Mouse (Mus musculus) stomach, embryonic 15.5 days (tissue): Measurements from ENCODE around the gene Stambpl1. TPM values are rescaled to one million over a fixed set of nuclear protein-coding genes. Genes with fewer than 3 reads are reported as not detected.
A peak's percentile ranks its signal among the peaks of the same experiment; 100 is the strongest.

Source experiments
- ATAC-seq: fragments of 200-750 bp; cut with Nextera tagmentation; 2 replicates; pipeline ENCODE4 v1.8.0; 2017; ENCODE audit warnings: low read depth, moderate number of reproducible peaks, moderate TSS enrichment; ENCODE audit not compliant: insufficient read depth, low FRiP score
- H3K27ac ChIP-seq: fragments of 300-500 bp; sonication (generic); 2 replicates; pipeline ENCODE4 v1.5.1; 2015; ENCODE audit warnings: mild to moderate bottlenecking, inconsistent platforms
- H3K27me3 ChIP-seq: fragments of 300-500 bp; sonication (generic); replicated peaks from 2 replicates; pipeline ENCODE4 v1.6.1; 2015; ENCODE audit warnings: inconsistent platforms
- H3K36me3 ChIP-seq: fragments of 300-500 bp; sonication (generic); 2 replicates; pipeline ENCODE4 v1.6.1; 2015; ENCODE audit warnings: inconsistent platforms
- H3K4me1 ChIP-seq: fragments of 300-500 bp; sonication (generic); 2 replicates; pipeline ENCODE4 v1.6.1; 2015; ENCODE audit warnings: inconsistent platforms
- H3K4me2 ChIP-seq: fragments of 300-500 bp; sonication (generic); 2 replicates; pipeline ENCODE4 v1.6.1; 2015; ENCODE audit warnings: mild to moderate bottlenecking, inconsistent platforms
- H3K4me3 ChIP-seq: fragments of 300-500 bp; sonication (generic); replicated peaks from 2 replicates; pipeline ENCODE4 v1.5.1; 2015; ENCODE audit warnings: inconsistent platforms
- H3K9ac ChIP-seq: fragments of 300-500 bp; sonication (generic); 2 replicates; pipeline ENCODE4 v1.6.1; 2015; ENCODE audit warnings: inconsistent platforms
- H3K9me3 ChIP-seq: fragments of 300-500 bp; sonication (generic); 2 replicates; pipeline ENCODE4 v1.6.1; 2016; ENCODE audit warnings: inconsistent platforms
- WGBS: fragments of 180-500 bp; shearing (Covaris S2); methylation state at CpG from one replicate; pipeline ENCODE4 v1.1.7; 2015; 5-methylcytosine and 5-hydroxymethylcytosine counted together
- polyA plus RNA-seq: library from polyadenylated mRNA; unstranded; fragments of >200 nt; fragmentation: Nextera tagmentation; extraction: Ambion mirVana; gene quantifications from 2 replicates; pipeline ENCODE4 v1.2.1, GENCODE M21; 2015

The Stambpl1 gene
- 11.6 and 12.2 TPM in 2 replicates for polyA plus RNA-seq

GRCm38 (mm10) chr19:34192008-34192963 lies at the start of gene Stambpl1:
Gene Stambpl1 (plus strand): TSS chr19:34192229.
- H3K36me3 ChIP-seq: no peaks in the 10 kb centered on the region
- H3K9me3 ChIP-seq: no peaks in the 10 kb centered on the region
- peak within 1 kb of the TSS; percentile 96 for H3K4me2 ChIP-seq
- peak within 1 kb of the TSS; percentile 75 for H3K4me3 ChIP-seq
- peak within 1 kb of the TSS; percentile 77 for H3K27ac ChIP-seq
- no peaks in the 10 kb centered on the region for H3K27me3 ChIP-seq
- peak; percentile 90 for ATAC-seq
- H3K9ac ChIP-seq: peak within 1 kb of the TSS; percentile 62
- WGBS: 0% methylated on average over 62 of the region's 62 CpGs
- no peaks in the 10 kb centered on the region; the same call in 1 of the 2 replicates for H3K4me1 ChIP-seq

DNA sequence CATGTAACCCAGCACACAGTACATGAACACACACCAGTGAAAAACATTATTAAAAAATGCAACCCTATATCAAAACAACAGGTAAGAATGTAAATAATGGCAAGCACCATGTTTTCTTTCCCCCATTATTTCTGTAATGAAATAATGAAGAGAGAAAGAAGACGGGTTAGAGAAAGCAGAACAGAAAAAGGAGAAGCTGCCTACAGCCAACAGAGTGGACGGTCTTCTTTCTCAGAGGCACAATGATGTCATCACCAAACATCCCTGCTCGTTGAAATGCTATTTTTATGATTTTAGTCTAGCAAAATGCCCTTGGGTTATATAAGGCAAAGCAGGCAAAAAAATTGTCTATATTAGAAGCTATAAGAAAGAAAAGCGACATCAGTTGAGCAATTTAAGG lies 43.6 kb upstream of the Stambpl1 start:
- 63% methylated on average over 4 of the region's 4 CpGs for WGBS
- Histone ChIP-seq H3K4me3 (no peak overlapping the region), H3K27ac (no peak overlapping the region), H3K4me1 (no peaks in the 10 kb centered on the region), H3K9ac (no peak overlapping the region), H3K27me3 (no peaks in the 10 kb centered on the region), H3K9me3 (no peaks in the 10 kb centered on the region), H3K4me2 (no peak overlapping the region), H3K36me3 (no peaks in the 10 kb centered on the region)
- ATAC-seq: no peak

DNA sequence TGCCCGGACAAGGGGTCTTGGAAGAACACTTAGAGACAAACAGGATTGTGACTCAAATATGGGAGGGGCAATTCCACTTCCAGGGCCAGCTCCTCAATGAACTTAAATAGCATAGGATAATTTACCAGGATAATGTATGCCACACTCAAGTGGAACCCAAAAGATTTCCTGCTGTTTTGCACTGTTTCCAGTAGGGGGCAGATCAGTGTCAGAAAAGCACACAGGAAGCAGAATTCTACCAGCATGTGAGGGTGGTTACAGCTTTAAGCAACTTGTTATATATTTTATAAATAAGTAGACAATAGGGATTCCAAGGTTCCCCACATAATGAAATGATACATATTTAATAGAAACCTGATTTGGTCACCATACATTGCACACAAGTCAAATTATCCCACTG lies 40.1 kb upstream of the Stambpl1 start:
- H3K27me3 ChIP-seq: no peaks in the 10 kb centered on the region
- H3K4me1 ChIP-seq: no peaks in the 10 kb centered on the region
- no peak overlapping the region for H3K27ac ChIP-seq
- no peak for ATAC-seq
- WGBS: 79% methylated on average over 1 of the region's 1 CpGs
- H3K9ac ChIP-seq: no peak overlapping the region
- no peaks in the 10 kb centered on the region for H3K9me3 ChIP-seq
- no peaks in the 10 kb centered on the region for H3K36me3 ChIP-seq
- no peak overlapping the region for H3K4me3 ChIP-seq
- no peak overlapping the region for H3K4me2 ChIP-seq

DNA sequence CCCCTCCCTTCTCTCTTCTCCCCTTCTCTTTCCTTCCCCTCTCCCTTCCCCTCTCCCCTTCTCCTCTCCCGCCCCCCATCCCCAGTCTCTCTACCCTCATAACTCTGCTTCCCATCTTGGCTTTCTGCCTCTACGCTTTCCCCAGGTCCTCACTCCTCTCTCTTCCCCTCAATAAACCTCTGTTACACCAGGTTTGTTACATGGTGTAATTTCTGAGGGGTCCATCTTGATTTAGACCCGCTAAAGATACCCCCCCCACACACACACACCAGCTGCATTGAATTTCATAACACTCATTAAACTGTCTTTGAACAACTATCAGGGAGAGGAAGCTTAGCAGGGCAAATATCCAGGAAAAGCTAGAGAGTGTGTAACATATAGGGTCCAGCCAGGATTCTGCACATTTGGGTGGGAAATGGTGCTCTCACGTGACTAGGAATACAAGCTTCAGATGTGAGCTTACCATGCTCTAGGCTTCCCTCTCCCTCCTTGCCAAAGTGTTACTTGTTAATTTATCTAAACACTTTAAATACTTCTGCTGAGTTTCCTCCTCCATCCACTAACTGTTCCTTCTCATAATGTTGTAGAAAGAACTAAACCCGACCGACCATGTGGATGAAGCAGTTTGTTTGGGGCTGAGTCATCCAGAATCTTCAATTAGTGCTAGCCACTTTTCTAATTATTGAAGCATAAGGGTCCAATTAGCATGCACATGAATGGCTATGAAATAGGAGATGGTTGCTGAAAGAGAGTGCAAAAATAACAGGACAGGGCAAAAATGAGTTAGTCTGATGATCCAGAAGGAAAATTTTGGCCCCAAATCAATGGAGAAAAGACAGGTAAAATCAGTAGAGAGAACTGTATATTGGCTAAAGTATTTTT lies 38.5 kb upstream of the Stambpl1 start:
- H3K4me3 ChIP-seq: no peak overlapping the region
- no peaks in the 10 kb centered on the region for H3K9me3 ChIP-seq
- no peaks in the 10 kb centered on the region for H3K4me1 ChIP-seq
- H3K27ac ChIP-seq: no peak overlapping the region
- H3K36me3 ChIP-seq: no peaks in the 10 kb centered on the region
- no peak overlapping the region for H3K9ac ChIP-seq
- H3K4me2 ChIP-seq: no peak overlapping the region
- ATAC-seq: no peak; the same call in 1 of the 2 replicates
- no peaks in the 10 kb centered on the region for H3K27me3 ChIP-seq
- WGBS: 75% methylated on average over 6 of the region's 6 CpGs

DNA sequence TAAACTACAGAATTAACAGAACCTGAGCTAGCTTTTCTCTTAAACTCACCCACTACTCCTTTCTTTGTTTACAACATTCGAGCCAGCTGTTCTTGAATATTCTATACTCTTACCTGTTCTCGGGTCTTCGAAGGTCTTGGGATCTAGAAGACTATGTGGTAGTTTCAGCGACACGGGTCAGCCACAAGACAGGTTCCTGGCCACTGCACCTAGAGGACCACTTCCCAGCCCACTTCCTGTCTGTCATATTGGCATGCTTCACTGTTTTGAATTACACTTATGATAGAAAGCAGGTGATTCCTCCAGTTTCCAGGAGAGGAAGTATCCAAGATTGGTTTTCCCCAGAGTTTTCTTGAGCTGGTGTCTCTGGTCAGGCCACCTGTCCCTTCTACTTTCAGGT lies 29.3 kb upstream of the Stambpl1 start:
- Histone ChIP-seq H3K9ac (no peak overlapping the region), H3K4me2 (no peak overlapping the region), H3K9me3 (no peaks in the 10 kb centered on the region), H3K36me3 (no peaks in the 10 kb centered on the region), H3K4me1 (no peaks in the 10 kb centered on the region), H3K27me3 (no peaks in the 10 kb centered on the region), H3K4me3 (no peak overlapping the region), H3K27ac (no peak overlapping the region)
- ATAC-seq: no peak
- 81% methylated on average over 5 of the region's 5 CpGs for WGBS

DNA sequence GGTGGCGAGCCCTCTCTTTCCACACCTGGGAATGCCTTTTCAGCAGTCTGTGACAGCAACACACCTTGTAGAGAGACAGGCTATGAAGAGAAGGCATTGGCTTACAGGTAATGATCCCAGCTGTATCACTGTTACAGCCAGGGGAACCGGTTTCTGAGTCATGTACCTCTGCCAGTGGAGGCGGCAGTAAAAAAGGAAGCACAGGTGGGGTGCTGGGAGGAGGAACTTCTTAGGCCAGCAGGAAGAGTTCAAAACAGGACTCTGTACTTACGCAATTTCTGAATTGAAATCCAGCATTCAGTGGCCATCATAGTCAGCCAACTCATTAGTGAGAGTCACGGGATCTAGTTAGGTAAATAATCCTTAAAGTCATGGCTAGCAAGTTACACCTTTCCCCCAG lies 26.1 kb upstream of the Stambpl1 start, which contains the start of gene Ankrd22:
Ankrd22 (minus strand) TSS at position 163 of the 400 bp plus-strand sequence.
- Histone ChIP-seq H3K4me1 (no peaks in the 10 kb centered on the region), H3K4me2 (no peak within 1 kb of the TSS), H3K9me3 (no peaks in the 10 kb centered on the region), H3K9ac (no peak within 1 kb of the TSS), H3K36me3 (no peaks in the 10 kb centered on the region), H3K27me3 (no peaks in the 10 kb centered on the region), H3K4me3 (no peak within 1 kb of the TSS), H3K27ac (no peak within 1 kb of the TSS; the same call in 1 of the 2 replicates)
- peak; percentile 88; the same call in 1 of the 2 replicates for ATAC-seq
- 57% methylated on average over 5 of the region's 5 CpGs for WGBS

GRCm38 (mm10) chr19:34166386-34166785 lies 25.6 kb upstream of the Stambpl1 start:
- Histone ChIP-seq H3K36me3 (no peaks in the 10 kb centered on the region), H3K9ac (no peak overlapping the region), H3K27ac (no peak overlapping the region), H3K27me3 (no peaks in the 10 kb centered on the region), H3K4me1 (no peaks in the 10 kb centered on the region), H3K4me2 (no peak overlapping the region), H3K4me3 (no peak overlapping the region), H3K9me3 (no peaks in the 10 kb centered on the region)
- ATAC-seq: no peak
- WGBS: 74% methylated on average over 4 of the region's 4 CpGs

GRCm38 (mm10) chr19:34167896-34168661 lies 23.9 kb upstream of the Stambpl1 start:
- Histone ChIP-seq H3K27me3 (no peaks in the 10 kb centered on the region), H3K27ac (no peak overlapping the region), H3K4me1 (no peaks in the 10 kb centered on the region), H3K36me3 (no peaks in the 10 kb centered on the region), H3K4me3 (no peak overlapping the region), H3K9ac (no peak overlapping the region), H3K9me3 (no peaks in the 10 kb centered on the region), H3K4me2 (no peak overlapping the region)
- ATAC-seq: no peak; the same call in 1 of the 2 replicates
- WGBS: 46% methylated on average over 7 of the region's 7 CpGs

DNA sequence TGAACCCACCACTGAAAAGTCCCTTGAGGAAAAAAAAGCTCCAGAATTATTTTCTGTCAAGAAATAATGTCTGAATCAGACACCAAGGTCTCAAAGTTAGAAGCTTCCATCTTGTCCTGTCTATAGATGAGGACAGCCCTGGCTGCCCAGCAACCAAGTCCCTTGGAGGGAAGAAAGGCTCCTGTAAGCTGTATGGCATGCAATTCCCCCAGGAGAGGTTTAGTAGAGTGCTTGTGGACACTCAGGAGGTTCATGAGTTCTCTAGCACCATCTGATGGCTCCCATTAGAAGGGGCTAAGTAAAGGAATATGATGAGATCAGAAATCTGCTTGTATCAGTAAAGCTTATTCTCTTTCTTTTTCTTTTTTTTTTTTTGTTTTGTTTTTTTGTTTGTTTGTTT lies 22.9 kb upstream of the Stambpl1 start:
- Histone ChIP-seq H3K4me3 (no peak overlapping the region), H3K27ac (no peak overlapping the region), H3K27me3 (no peaks in the 10 kb centered on the region), H3K4me2 (no peak overlapping the region), H3K9ac (no peak overlapping the region), H3K4me1 (no peaks in the 10 kb centered on the region), H3K9me3 (no peaks in the 10 kb centered on the region), H3K36me3 (no peaks in the 10 kb centered on the region)
- ATAC-seq: no peak

DNA sequence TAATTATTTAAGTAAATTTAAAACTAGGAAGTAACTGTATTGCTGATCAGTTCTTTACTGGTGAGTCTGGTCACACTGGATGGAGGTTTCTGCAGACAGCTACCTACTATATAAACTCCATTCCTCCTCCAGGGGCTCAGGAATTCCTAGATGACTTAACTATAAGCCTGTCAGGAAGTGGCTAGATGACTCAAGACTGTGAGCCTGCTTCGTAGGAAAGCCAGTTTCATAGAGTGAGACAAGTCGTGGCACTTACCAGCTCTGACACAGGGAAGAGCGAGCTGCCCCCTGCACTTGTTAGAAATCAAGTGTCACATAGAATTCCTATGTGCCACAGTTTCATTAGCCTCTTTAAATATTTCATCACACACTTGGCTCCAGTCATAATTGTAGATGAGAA lies 20.9 kb upstream of the Stambpl1 start:
- H3K36me3 ChIP-seq: no peaks in the 10 kb centered on the region
- H3K4me3 ChIP-seq: no peak overlapping the region
- H3K27me3 ChIP-seq: no peaks in the 10 kb centered on the region
- WGBS: 61% methylated on average over 3 of the region's 3 CpGs
- H3K4me1 ChIP-seq: no peaks in the 10 kb centered on the region
- no peak overlapping the region for H3K9ac ChIP-seq
- no peak overlapping the region for H3K27ac ChIP-seq
- no peak overlapping the region for H3K4me2 ChIP-seq
- H3K9me3 ChIP-seq: no peaks in the 10 kb centered on the region
- ATAC-seq: no peak

GRCm38 (mm10) chr19:34174004-34174403 lies 18.0 kb upstream of the Stambpl1 start:
- H3K4me2 ChIP-seq: no peak overlapping the region
- no peaks in the 10 kb centered on the region for H3K36me3 ChIP-seq
- no peak overlapping the region for H3K27ac ChIP-seq
- H3K27me3 ChIP-seq: no peaks in the 10 kb centered on the region
- 76% methylated on average over 3 of the region's 3 CpGs for WGBS
- no peak for ATAC-seq
- no peak overlapping the region for H3K4me3 ChIP-seq
- H3K9ac ChIP-seq: no peak overlapping the region
- no peaks in the 10 kb centered on the region for H3K4me1 ChIP-seq
- H3K9me3 ChIP-seq: no peaks in the 10 kb centered on the region
